Mouse (Mus musculus) neutrophil, adult 59 days (primary cell): ENCODE data around the gene Dqx1. TPM values are rescaled to one million over a fixed set of nuclear protein-coding genes. Genes with fewer than 3 reads are reported as not detected.

Experiments used
- total RNA-seq, 2 experiments: library from RNA; stranded (reverse); gene quantifications; 1 replicate in 1 of 2; 2 replicates in 1 of 2; pipeline ENCODE4 v1.2.4; 2023

Dqx1 gene
- total RNA-seq: 1 to 10 TPM; 5.6 to 5.9 TPM

GRCm38 (mm10) chr6:83057790-83058189, at the start of gene Dqx1:
Gene Dqx1, plus strand, starts transcription at chr6:83057844.

DNA sequence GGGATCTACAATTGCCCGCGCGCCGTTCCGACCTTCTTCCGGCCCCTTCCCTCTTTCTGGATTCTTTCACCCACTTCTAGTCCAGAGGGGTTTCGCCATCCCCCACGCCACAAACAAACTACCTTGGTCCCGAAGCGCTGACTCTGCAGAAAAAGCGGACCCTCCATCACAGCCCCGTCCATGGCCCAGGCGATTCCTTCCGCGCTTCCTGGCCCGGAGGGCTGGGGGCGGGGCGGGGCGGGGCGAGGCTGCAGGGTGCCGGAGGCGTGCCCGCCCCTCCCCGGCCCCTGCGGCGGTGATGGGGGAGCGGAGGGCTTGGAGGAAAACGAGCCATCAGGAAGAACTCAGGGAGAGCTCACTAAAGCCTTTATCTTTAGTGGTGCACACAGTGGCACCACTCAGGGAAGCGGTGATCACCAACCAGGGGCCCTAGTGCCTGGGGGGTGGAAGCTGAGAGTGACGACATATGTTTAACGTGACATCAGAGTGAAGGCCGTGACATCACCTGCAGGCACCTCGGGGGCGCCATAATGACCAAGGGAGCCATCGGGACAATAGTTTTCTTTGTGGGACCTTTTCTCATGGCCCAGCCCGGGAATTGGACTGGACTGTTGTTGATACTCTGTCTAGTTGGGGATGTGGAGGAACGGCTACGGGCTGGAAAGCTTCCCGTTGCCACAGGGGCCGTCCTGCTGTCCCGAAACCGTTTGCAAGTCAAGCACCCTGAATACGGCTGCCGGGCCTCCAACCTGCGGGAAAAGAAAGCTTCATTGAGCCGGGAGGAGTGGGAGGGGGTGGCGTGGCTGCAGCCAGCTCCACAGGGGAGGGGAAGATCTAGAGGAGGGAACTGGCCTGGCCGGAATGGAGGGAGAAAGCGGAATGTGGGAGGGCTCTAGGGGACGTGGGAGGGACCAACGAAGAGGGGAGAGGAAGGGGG, 24.1 kb upstream of the Dqx1 start, which contains the start of the genes Dok1 and Loxl3:
Gene Dok1, minus strand, starts transcription at position 223 of the 937 bp plus-strand sequence.
Gene Loxl3, plus strand, starts transcription at position 925 of the 937 bp plus-strand sequence.

DNA sequence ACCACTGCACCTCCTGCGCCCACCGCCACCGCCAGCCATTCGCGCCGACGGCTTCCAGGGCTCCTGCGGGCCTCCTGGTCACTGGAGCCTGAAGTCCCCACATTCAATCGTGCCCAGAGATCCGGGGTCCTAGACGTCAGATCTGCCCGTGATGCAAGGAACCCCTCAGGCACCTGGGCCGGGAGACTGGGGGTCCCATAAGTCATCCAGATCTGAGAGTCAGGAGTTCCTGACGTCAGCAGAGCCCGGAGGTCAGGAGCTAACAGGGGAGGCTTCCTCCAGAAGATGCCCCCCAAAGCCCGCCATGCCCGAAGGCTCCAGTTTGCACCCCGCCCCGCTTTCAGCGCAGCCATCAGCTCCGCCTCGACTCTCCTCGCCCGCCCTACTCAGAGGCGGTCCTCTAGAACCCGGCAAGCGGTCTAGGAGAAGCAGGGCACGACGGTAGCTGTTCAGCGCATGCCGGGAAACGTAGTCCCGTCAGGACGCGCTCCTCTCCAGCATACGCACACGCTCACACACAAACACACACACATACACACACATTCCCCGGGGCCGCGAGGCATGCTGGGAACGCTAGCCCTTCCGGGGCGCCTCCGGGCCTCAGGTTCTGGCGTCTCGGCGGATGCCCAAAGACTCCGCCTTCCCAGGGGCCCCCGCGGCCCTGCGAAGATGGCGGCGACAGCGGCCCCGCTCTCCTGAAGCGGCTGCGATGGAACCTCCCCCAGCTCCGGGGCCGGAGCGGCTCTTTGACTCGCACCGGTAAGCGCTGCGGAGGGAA, 3.4 kb upstream of the Dqx1 start, which contains the start of gene Aup1:
Gene Aup1, plus strand, starts transcription at position 448 of the 778 bp plus-strand sequence.

DNA sequence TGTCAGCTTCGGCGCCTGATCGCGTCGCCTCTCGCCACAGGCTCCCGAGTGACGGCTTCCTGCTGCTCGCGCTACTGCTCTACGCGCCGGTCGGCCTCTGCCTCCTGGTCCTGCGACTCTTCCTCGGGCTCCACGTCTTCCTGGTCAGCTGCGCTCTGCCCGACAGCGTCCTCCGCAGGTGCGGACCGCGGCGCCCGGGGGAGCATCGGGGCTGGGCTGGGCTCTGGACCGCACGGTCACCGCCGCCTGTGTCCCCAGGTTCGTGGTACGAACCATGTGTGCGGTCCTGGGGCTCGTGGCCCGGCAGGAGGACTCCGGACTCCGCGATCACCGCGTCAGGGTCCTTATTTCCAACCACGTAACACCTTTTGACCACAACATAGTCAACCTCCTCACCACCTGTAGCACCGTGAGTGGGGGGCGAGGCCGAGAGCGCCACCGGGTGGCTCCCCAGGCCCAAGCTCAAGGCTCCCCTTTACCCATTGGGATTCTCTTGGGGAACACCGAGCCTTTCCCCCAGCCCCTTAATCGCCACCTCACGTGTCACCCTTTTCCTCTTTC, 2.7 kb upstream of the Dqx1 start, which contains the start of gene Htra2:
Gene Htra2, minus strand, starts transcription at position 403 of the 561 bp plus-strand sequence.

DNA sequence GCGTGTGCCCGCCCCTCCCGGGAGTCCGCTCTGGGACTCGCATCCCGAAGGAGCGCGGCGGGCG, 12.4 kb downstream of the Dqx1 start, which contains the start of gene Tlx2:
Gene Tlx2, minus strand, starts transcription at position 47 of the 64 bp plus-strand sequence.

GRCm38 (mm10) chr6:83077630-83078323, 20.1 kb downstream of the Dqx1 start, which contains the start of gene Pcgf1:
Gene Pcgf1, plus strand, starts transcription at chr6:83077869.

GRCm38 (mm10) chr6:83086121-83087035, 28.7 kb downstream of the Dqx1 start, which contains the start of gene Lbx2:
Gene Lbx2, plus strand, starts transcription at chr6:83086367.

DNA sequence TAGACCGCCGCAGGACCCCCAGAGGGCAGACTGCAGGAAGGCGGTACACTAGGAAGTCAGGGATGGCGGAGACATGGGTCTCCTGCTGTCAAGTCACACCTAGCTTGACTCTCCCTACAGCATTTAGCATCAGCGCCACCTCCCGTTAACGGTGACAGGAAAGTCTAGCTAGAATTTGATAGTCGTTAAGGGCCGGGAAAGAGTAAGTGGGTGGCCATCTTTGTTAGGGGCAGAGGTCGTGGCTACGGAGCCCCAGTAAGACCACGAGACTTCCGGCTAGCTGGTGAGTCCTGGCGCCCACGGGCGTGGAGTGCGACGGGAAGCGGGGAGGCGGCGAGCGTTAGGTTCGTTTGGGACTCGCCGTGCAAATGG, 43.7 kb downstream of the Dqx1 start, which contains the start of the genes Ccdc142 and Gm42688:
Gene Ccdc142, plus strand, starts transcription at position 286 of the 372 bp plus-strand sequence.
Gene Gm42688, plus strand, starts transcription at position 302 of the 372 bp plus-strand sequence.

GRCm38 (mm10) chr6:83108762-83109668, 51.4 kb downstream of the Dqx1 start, which contains the start of gene Mrpl53:
Gene Mrpl53, plus strand, starts transcription at chr6:83109040.

DNA sequence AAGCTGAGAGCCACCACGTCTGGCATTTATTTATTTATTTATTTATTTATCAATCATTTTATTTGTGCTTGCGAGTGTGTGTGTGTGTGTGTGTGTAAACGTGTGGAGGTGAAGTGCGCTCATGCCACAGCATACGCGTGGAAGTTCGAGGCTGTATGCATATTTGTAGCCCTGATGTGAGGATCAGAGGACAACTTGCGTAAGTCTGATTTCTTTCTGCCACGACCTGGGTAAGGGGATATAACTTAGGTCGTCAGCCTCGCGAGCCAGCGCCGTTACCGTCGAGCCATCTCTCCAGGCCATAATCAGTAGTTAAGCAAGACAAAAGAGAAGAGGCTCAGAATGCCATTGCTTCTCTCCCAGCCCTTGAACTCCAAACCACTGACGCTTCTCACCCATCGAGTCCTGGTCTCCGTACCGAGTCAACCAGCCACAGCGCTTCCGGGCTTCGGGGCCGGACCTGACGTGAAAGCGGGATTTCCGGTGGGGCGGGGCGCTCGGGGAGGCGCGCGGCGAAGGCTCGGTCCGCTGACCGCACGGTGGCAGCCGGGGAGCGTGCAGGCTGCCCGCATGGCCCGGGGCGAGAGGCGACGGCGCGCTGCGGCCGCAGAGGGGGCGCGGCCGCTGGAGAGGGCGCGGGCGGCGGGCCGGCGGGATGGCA, 57.5 kb downstream of the Dqx1 start, which contains the start of gene Mogs:
Gene Mogs, plus strand, starts transcription at position 486 of the 661 bp plus-strand sequence.

Other genes starting within 250 kb of the Dqx1 start
- 10 to 100 TPM; 26.6 to 30.3 TPM for gene Sema4f, start 118.1 kb upstream of the Dqx1 start, total RNA-seq
- gene M1ap, start 110.9 kb upstream of the Dqx1 start, total RNA-seq: 1 to 10 TPM; 2.8 to 3.6 TPM
- 10 to 100 TPM; 25.4 to 32.9 TPM for gene Dok1, start 24.4 kb upstream of the Dqx1 start, total RNA-seq
- under 1 TPM; 0.33 to 0.64 TPM for gene Loxl3, start 23.7 kb upstream of the Dqx1 start, total RNA-seq
- gene Aup1, start 3.3 kb upstream of the Dqx1 start, total RNA-seq: 100 to 1,000 TPM; 211 to 234 TPM
- 10 to 100 TPM; 46.8 to 56.0 TPM for gene Htra2, start 2.6 kb upstream of the Dqx1 start, total RNA-seq
- not detected for gene Tlx2, start 12.4 kb downstream of the Dqx1 start, total RNA-seq
- gene Pcgf1, start 20.0 kb downstream of the Dqx1 start, total RNA-seq: 10 to 100 TPM; 14.6 to 19.6 TPM
- gene Lbx2, start 28.5 kb downstream of the Dqx1 start, total RNA-seq: under 1 TPM in 1 of 2 experiments, not detected in 1; 0.60 TPM
- gene Ccdc142, start 43.8 kb downstream of the Dqx1 start, total RNA-seq: 1 to 10 TPM; 4.9 to 7.7 TPM
- 1 to 10 TPM; 4.2 to 4.9 TPM for gene Gm42688, start 43.8 kb downstream of the Dqx1 start, total RNA-seq
- gene Mrpl53, start 51.2 kb downstream of the Dqx1 start, total RNA-seq: 10 to 100 TPM; 23.8 to 24.2 TPM
- gene Mogs, start 57.7 kb downstream of the Dqx1 start, total RNA-seq: 10 to 100 TPM; 30.9 to 31.2 TPM
- 10 to 100 TPM; 31.6 to 34.0 TPM for gene Wbp1, start 63.7 kb downstream of the Dqx1 start, total RNA-seq
- 10 to 100 TPM; 16.4 to 22.2 TPM for gene Ino80b, start 67.6 kb downstream of the Dqx1 start, total RNA-seq
- under 1 TPM; 0.46 to 0.78 TPM for gene Rtkn, start 77.6 kb downstream of the Dqx1 start, total RNA-seq
- gene Wdr54, start 98.6 kb downstream of the Dqx1 start, total RNA-seq: not detected
- not detected for gene 1700003E16Rik, start 98.6 kb downstream of the Dqx1 start, total RNA-seq
- gene Dctn1, start 108.1 kb downstream of the Dqx1 start, total RNA-seq: 100 to 1,000 TPM; 113 to 130 TPM
- gene Slc4a5, start 162.0 kb downstream of the Dqx1 start, total RNA-seq: not detected